Mouse (Mus musculus): ENCODE results near the gene Rgs3. TPM values are rescaled to one million over a fixed set of nuclear protein-coding genes. Genes with fewer than 3 reads are reported as not detected.

Gene Rgs3
- polyA plus RNA-seq, 1 experiment from 2014 or later: 31.3 TPM

Other genes with a start within 250 kb of the Rgs3 start
- 21.2 and 22.8 TPM in 2 replicates for gene Fkbp15, start 199.3 kb upstream of the Rgs3 start, polyA plus RNA-seq (2014; fragmentation: Nextera tagmentation; extraction: Ambion mirVana)
- 45.0 and 49.8 TPM in 2 replicates for gene Slc31a1, start 199.1 kb upstream of the Rgs3 start, polyA plus RNA-seq (2014; fragmentation: Nextera tagmentation; extraction: Ambion mirVana)
- gene Cdc26, start 151.2 kb upstream of the Rgs3 start, polyA plus RNA-seq (2014; fragmentation: Nextera tagmentation; extraction: Ambion mirVana): 177 and 178 TPM in 2 replicates
- gene Prpf4, start 151.1 kb upstream of the Rgs3 start, polyA plus RNA-seq (2014; fragmentation: Nextera tagmentation; extraction: Ambion mirVana): 25.5 and 28.1 TPM in 2 replicates
- gene Rnf183, start 124.6 kb upstream of the Rgs3 start, polyA plus RNA-seq (2014; fragmentation: Nextera tagmentation; extraction: Ambion mirVana): not detected in 2 replicates
- 6.4 and 6.9 TPM in 2 replicates for gene Wdr31, start 89.0 kb upstream of the Rgs3 start, polyA plus RNA-seq (2014; fragmentation: Nextera tagmentation; extraction: Ambion mirVana)
- 0.94 and 1.0 TPM in 2 replicates for gene Bspry, start 79.8 kb upstream of the Rgs3 start, polyA plus RNA-seq (2014; fragmentation: Nextera tagmentation; extraction: Ambion mirVana)
- 13.7 and 16.7 TPM in 2 replicates for gene Hdhd3, start 56.4 kb upstream of the Rgs3 start, polyA plus RNA-seq (2014; fragmentation: Nextera tagmentation; extraction: Ambion mirVana)
- 77.5 and 80.1 TPM in 2 replicates for gene Alad, start 39.9 kb upstream of the Rgs3 start, polyA plus RNA-seq (2014; fragmentation: Nextera tagmentation; extraction: Ambion mirVana)
- gene Pole3, start 34.8 kb upstream of the Rgs3 start, polyA plus RNA-seq (2014; fragmentation: Nextera tagmentation; extraction: Ambion mirVana): 116 and 117 TPM in 2 replicates
- 0.91 and 1.8 TPM in 2 replicates for gene 4933430I17Rik, start 34.5 kb upstream of the Rgs3 start, polyA plus RNA-seq (2014; fragmentation: Nextera tagmentation; extraction: Ambion mirVana)